Mouse (Mus musculus) lung, embryonic 15.5 days (tissue): ENCODE measurements around the gene Trip6. TPM values are rescaled to one million over a fixed set of nuclear protein-coding genes. Genes with fewer than 3 reads are reported as not detected.

Experiments
- ATAC-seq: fragments of 200-750 bp; cut with Nextera tagmentation; 2 replicates; pipeline ENCODE4 v1.8.0; 2017; ENCODE audit warnings: moderate number of reproducible peaks, borderline replicate concordance; ENCODE audit not compliant: low FRiP score, low TSS enrichment; ENCODE audit errors: extremely low read depth
- H3K27ac ChIP-seq: fragments of 300-500 bp; sonication (generic); 2 replicates; pipeline ENCODE4 v1.5.1; 2015; ENCODE audit warnings: moderate library complexity, mild to moderate bottlenecking, inconsistent platforms
- H3K27me3 ChIP-seq: fragments of 300-500 bp; sonication (generic); 2 replicates; pipeline ENCODE4 v1.6.1; 2015; ENCODE audit warnings: inconsistent platforms
- H3K36me3 ChIP-seq: fragments of 300-500 bp; sonication (generic); 2 replicates; pipeline ENCODE4 v1.6.1; 2015; ENCODE audit warnings: inconsistent platforms
- H3K4me1 ChIP-seq: fragments of 300-500 bp; sonication (generic); 2 replicates; pipeline ENCODE4 v1.6.1; 2015; ENCODE audit warnings: inconsistent platforms
- H3K4me2 ChIP-seq: fragments of 300-500 bp; sonication (generic); 2 replicates; pipeline ENCODE4 v1.6.1; 2015; ENCODE audit warnings: inconsistent platforms, mild to moderate bottlenecking, moderate library complexity
- H3K4me3 ChIP-seq: fragments of 300-500 bp; sonication (generic); 2 replicates; pipeline ENCODE4 v1.5.1; 2015; ENCODE audit warnings: mild to moderate bottlenecking, inconsistent platforms
- H3K9ac ChIP-seq: fragments of 300-500 bp; sonication (generic); 2 replicates; pipeline ENCODE4 v1.6.1; 2015; ENCODE audit warnings: inconsistent platforms
- H3K9me3 ChIP-seq: fragments of 300-500 bp; sonication (generic); 2 replicates; pipeline ENCODE4 v1.6.1; 2016; ENCODE audit warnings: inconsistent platforms
- WGBS: fragments of 180-500 bp; shearing (Covaris S2); methylation state at CpG from one replicate; pipeline ENCODE4 v1.1.7; 2015; 5-methylcytosine and 5-hydroxymethylcytosine counted together
- polyA plus RNA-seq: library from polyadenylated mRNA; unstranded; fragments of >200 nt; fragmentation: Nextera tagmentation; extraction: Ambion mirVana; gene quantifications from 2 replicates; pipeline ENCODE4 v1.2.1, GENCODE M21; 2015

Gene Trip6
- polyA plus RNA-seq, 1 experiment from 2014 or later = 96.3 TPM

- H3K4me2 ChIP-seq = no peak overlapping the region
- H3K4me3 ChIP-seq = no peak overlapping the region
- no peaks in the 10 kb centered on the region for H3K27me3 ChIP-seq
- ATAC-seq = no peak
- 71% methylated on average over 6 of the region's 6 CpGs for WGBS
- H3K9ac ChIP-seq = no peak overlapping the region
- H3K4me1 ChIP-seq = peaks cover 28% of the 10 kb centered on the region
- no peaks in the 10 kb centered on the region for H3K9me3 ChIP-seq
- H3K27ac ChIP-seq = no peak overlapping the region
- no peaks in the 10 kb centered on the region for H3K36me3 ChIP-seq
Measured at GRCm38 (mm10) chr5:137335066-137335465, 20.9 kb upstream of the Trip6 start.

GRCm38 (mm10) chr5:137334317-137334716 is 20.1 kb upstream of the Trip6 start:
- H3K4me2 ChIP-seq = peak overlapping the region; percentile 91
- peak overlapping the region; percentile 59 for H3K4me3 ChIP-seq
- no peaks in the 10 kb centered on the region for H3K27me3 ChIP-seq
- H3K36me3 ChIP-seq = no peaks in the 10 kb centered on the region
- H3K9me3 ChIP-seq = no peaks in the 10 kb centered on the region
- peak overlapping the region; percentile 17 for H3K27ac ChIP-seq
- H3K4me1 ChIP-seq = peaks cover 21% of the 10 kb centered on the region
- ATAC-seq = no peak
- 40% methylated on average over 10 of the region's 10 CpGs for WGBS
- H3K9ac ChIP-seq = no peak overlapping the region

GRCm38 (mm10) chr5:137333512-137334174 is 19.4 kb upstream of the Trip6 start, which contains the start of gene Slc12a9:
Slc12a9 (minus strand) TSS chr5:137333597.
- Histone ChIP-seq H3K9me3 (no peaks in the 10 kb centered on the region), H3K9ac (peak within 1 kb of the TSS; percentile 56), H3K4me2 (peak within 1 kb of the TSS; percentile 91), H3K27ac (peak within 1 kb of the TSS; percentile 17), H3K36me3 (no peaks in the 10 kb centered on the region), H3K4me3 (peak within 1 kb of the TSS; percentile 59), H3K4me1 (peaks cover 14% of the 10 kb centered on the region; the same call in 1 of the 2 replicates), H3K27me3 (no peaks in the 10 kb centered on the region)
- WGBS = under 1% methylated on average over 44 of the region's 44 CpGs
- ATAC-seq = peak; percentile 89

- H3K27ac ChIP-seq = no peak overlapping the region; the same call in 1 of the 2 replicates
- WGBS = 16% methylated on average over 15 of the region's 15 CpGs
- peaks cover 14% of the 10 kb centered on the region; the same call in 1 of the 2 replicates for H3K4me1 ChIP-seq
- ATAC-seq = peak; percentile 21; the same call in 1 of the 2 replicates
- peak overlapping the region; percentile 56 for H3K9ac ChIP-seq
- peak overlapping the region; percentile 59 for H3K4me3 ChIP-seq
- H3K36me3 ChIP-seq = no peaks in the 10 kb centered on the region
- H3K4me2 ChIP-seq = peak overlapping the region; percentile 91
- no peaks in the 10 kb centered on the region for H3K9me3 ChIP-seq
- no peaks in the 10 kb centered on the region for H3K27me3 ChIP-seq
Measured at GRCm38 (mm10) chr5:137332857-137333511, 18.8 kb upstream of the Trip6 start.

GRCm38 (mm10) chr5:137330910-137331309 is 16.7 kb upstream of the Trip6 start:
- WGBS = 87% methylated on average over 7 of the region's 7 CpGs
- Histone ChIP-seq H3K9me3 (no peaks in the 10 kb centered on the region), H3K36me3 (peaks cover 6% of the 10 kb centered on the region; the same call in 1 of the 2 replicates), H3K27me3 (no peaks in the 10 kb centered on the region), H3K4me1 (peaks cover 14% of the 10 kb centered on the region; the same call in 1 of the 2 replicates), H3K9ac (no peak overlapping the region), H3K27ac (no peak overlapping the region), H3K4me3 (no peak overlapping the region), H3K4me2 (no peak overlapping the region)
- no peak for ATAC-seq

- peaks cover 10% of the 10 kb centered on the region; the same call in 1 of the 2 replicates for H3K36me3 ChIP-seq
- H3K9me3 ChIP-seq = no peaks in the 10 kb centered on the region
- H3K27ac ChIP-seq = no peak overlapping the region
- no peak overlapping the region for H3K4me3 ChIP-seq
- no peaks in the 10 kb centered on the region for H3K4me1 ChIP-seq
- H3K27me3 ChIP-seq = no peaks in the 10 kb centered on the region
- no peak for ATAC-seq
- H3K9ac ChIP-seq = no peak overlapping the region
- H3K4me2 ChIP-seq = no peak overlapping the region
- WGBS = 92% methylated on average over 3 of the region's 3 CpGs
Measured at GRCm38 (mm10) chr5:137320996-137321395, 6.8 kb upstream of the Trip6 start.

- Histone ChIP-seq H3K9ac (no peak overlapping the region), H3K27ac (no peak overlapping the region), H3K27me3 (no peaks in the 10 kb centered on the region), H3K4me2 (no peak overlapping the region), H3K4me1 (peaks cover 17% of the 10 kb centered on the region), H3K4me3 (no peak overlapping the region), H3K36me3 (peaks cover 10% of the 10 kb centered on the region; the same call in 1 of the 2 replicates), H3K9me3 (no peaks in the 10 kb centered on the region)
- WGBS = 58% methylated on average over 1 of the region's 1 CpGs
- ATAC-seq = no peak
Measured at GRCm38 (mm10) chr5:137318570-137318969, 4.4 kb upstream of the Trip6 start.

GRCm38 (mm10) chr5:137317361-137317760 is 3.2 kb upstream of the Trip6 start:
- H3K9ac ChIP-seq = no peak overlapping the region
- H3K36me3 ChIP-seq = peaks cover 7% of the 10 kb centered on the region; the same call in 1 of the 2 replicates
- H3K4me2 ChIP-seq = no peak overlapping the region
- H3K27ac ChIP-seq = no peak overlapping the region
- 79% methylated on average over 8 of the region's 8 CpGs for WGBS
- H3K27me3 ChIP-seq = no peaks in the 10 kb centered on the region
- peaks cover 26% of the 10 kb centered on the region for H3K4me1 ChIP-seq
- no peaks in the 10 kb centered on the region for H3K9me3 ChIP-seq
- ATAC-seq = no peak
- H3K4me3 ChIP-seq = no peak overlapping the region

- Histone ChIP-seq H3K27ac (peak overlapping the region; percentile 95), H3K9me3 (no peaks in the 10 kb centered on the region), H3K4me2 (peak overlapping the region; percentile 82), H3K36me3 (peaks cover 22% of the 10 kb centered on the region), H3K4me1 (peaks cover 36% of the 10 kb centered on the region), H3K9ac (peak overlapping the region; percentile 93; the same call in 1 of the 2 replicates), H3K4me3 (peak overlapping the region; percentile 81; the same call in 1 of the 2 replicates), H3K27me3 (no peaks in the 10 kb centered on the region)
- 31% methylated on average over 30 of the region's 30 CpGs for WGBS
- no peak; the same call in 1 of the 2 replicates for ATAC-seq
Measured at GRCm38 (mm10) chr5:137315084-137315903, 1.1 kb upstream of the Trip6 start.

- H3K27me3 ChIP-seq = no peaks in the 10 kb centered on the region
- peak overlapping the region; percentile 95 for H3K27ac ChIP-seq
- 1% methylated on average over 22 of the region's 22 CpGs for WGBS
- ATAC-seq = peak; percentile 63
- peak overlapping the region; percentile 93 for H3K9ac ChIP-seq
- peaks cover 36% of the 10 kb centered on the region for H3K36me3 ChIP-seq
- H3K9me3 ChIP-seq = no peaks in the 10 kb centered on the region
- peaks cover 36% of the 10 kb centered on the region for H3K4me1 ChIP-seq
- H3K4me2 ChIP-seq = peak overlapping the region; percentile 82
- H3K4me3 ChIP-seq = peak overlapping the region; percentile 81
Measured at GRCm38 (mm10) chr5:137313466-137314192, 575 bp downstream of the Trip6 start.

- peak overlapping the region; percentile 97 for H3K27ac ChIP-seq
- no peak for ATAC-seq
- WGBS = 93% methylated on average over 4 of the region's 4 CpGs
- peak overlapping the region; percentile 75 for H3K4me2 ChIP-seq
- peaks cover 53% of the 10 kb centered on the region for H3K36me3 ChIP-seq
- no peaks in the 10 kb centered on the region for H3K9me3 ChIP-seq
- H3K4me3 ChIP-seq = peak overlapping the region; percentile 94; the same call in 1 of the 2 replicates
- peak overlapping the region; percentile 57; the same call in 1 of the 2 replicates for H3K9ac ChIP-seq
- no peaks in the 10 kb centered on the region for H3K27me3 ChIP-seq
- H3K4me1 ChIP-seq = peaks cover 54% of the 10 kb centered on the region
Measured at GRCm38 (mm10) chr5:137308356-137308755, 5.8 kb downstream of the Trip6 start.
